Mouse (Mus musculus) lung, adult 2 months (tissue): ENCODE results near the gene 2310030G06Rik.

Experiments
- CTCF ChIP-seq: fragments of 200-500 bp; IDR thresholded peaks from 2 replicates; pipeline ENCODE4 v1.5.1; 2011; ENCODE audit warnings: mild to moderate bottlenecking, low read length, control low read depth; ENCODE audit not compliant: insufficient read depth
- POLR2A ChIP-seq: fragments of 200-500 bp; IDR thresholded peaks from 2 replicates; pipeline ENCODE4 v1.6.1; 2011; ENCODE audit warnings: low read depth, mild to moderate bottlenecking, control low read depth, low read length, borderline replicate concordance; ENCODE audit errors: extremely low read depth

GRCm38 (mm10) chr9:50742744-50743143, 3.6 kb downstream of the 2310030G06Rik start:
- TF ChIP-seq CTCF: no peak
- no peak for TF ChIP-seq POLR2A
